Mouse (Mus musculus): ENCODE measurements around the gene Socs7. TPM values are rescaled to one million over a fixed set of nuclear protein-coding genes. Genes with fewer than 3 reads are reported as not detected.

Gene Socs7
- polyA plus RNA-seq, 1 experiment from 2014 or later, result 6.2 TPM

- Histone ChIP-seq H3K36me3 (ENCODE audit: inconsistent target) (no peaks in the 10 kb centered on the region), H3K27ac (no peak overlapping the region), H3K4me3 (ENCODE audit: inconsistent target) (no peak overlapping the region), H3K79me2 (ENCODE audit: inconsistent target) (peaks cover 4% of the 10 kb centered on the region; the same call in 1 of the 2 replicates)
- 63% methylated on average over 8 of the region's 8 CpGs for WGBS (ENCODE audit: missing documents)
These were observed 67.3 kb downstream of the Socs7 start for GRCm38 (mm10) chr11:97429615-97430014.

- no peak overlapping the region for H3K4me3 ChIP-seq (ENCODE audit: inconsistent target)
- H3K36me3 ChIP-seq (ENCODE audit: inconsistent target), result no peaks in the 10 kb centered on the region
- peaks cover 13% of the 10 kb centered on the region for H3K79me2 ChIP-seq (ENCODE audit: inconsistent target)
- no peak overlapping the region for H3K27ac ChIP-seq
- 22% methylated on average over 3 of the region's 3 CpGs for WGBS (ENCODE audit: missing documents)
These were observed 69.7 kb downstream of the Socs7 start for GRCm38 (mm10) chr11:97432015-97432414.

GRCm38 (mm10) chr11:97432983-97433539 lies 70.7 kb downstream of the Socs7 start:
- H3K79me2 ChIP-seq (ENCODE audit: inconsistent target), result peaks cover 21% of the 10 kb centered on the region
- H3K4me3 ChIP-seq (ENCODE audit: inconsistent target), result no peak overlapping the region
- peak overlapping the region; percentile 97 for H3K27ac ChIP-seq
- 40% methylated on average over 8 of the region's 8 CpGs for WGBS (ENCODE audit: missing documents)
- no peaks in the 10 kb centered on the region for H3K36me3 ChIP-seq (ENCODE audit: inconsistent target)

GRCm38 (mm10) chr11:97434121-97434520 lies 71.8 kb downstream of the Socs7 start:
- Histone ChIP-seq H3K4me3 (ENCODE audit: inconsistent target) (peak overlapping the region; percentile 51; the same call in 1 of the 2 replicates), H3K79me2 (ENCODE audit: inconsistent target) (peaks cover 21% of the 10 kb centered on the region), H3K27ac (peak overlapping the region; percentile 97), H3K36me3 (ENCODE audit: inconsistent target) (no peaks in the 10 kb centered on the region)
- 98% methylated on average over 6 of the region's 8 CpGs for WGBS (ENCODE audit: missing documents)

- under 1% methylated on average over 15 of the region's 15 CpGs for WGBS (ENCODE audit: missing documents)
- H3K36me3 ChIP-seq (ENCODE audit: inconsistent target), result no peaks in the 10 kb centered on the region
- H3K79me2 ChIP-seq (ENCODE audit: inconsistent target), result peaks cover 21% of the 10 kb centered on the region
- H3K4me3 ChIP-seq (ENCODE audit: inconsistent target), result peak overlapping the region; percentile 51
- H3K27ac ChIP-seq, result peak overlapping the region; percentile 97
These were observed 72.5 kb downstream of the Socs7 start for GRCm38 (mm10) chr11:97434704-97435454.

GRCm38 (mm10) chr11:97435808-97436491 lies 73.6 kb downstream of the Socs7 start:
- H3K4me3 ChIP-seq (ENCODE audit: inconsistent target), result peak overlapping the region; percentile 51
- peaks cover 25% of the 10 kb centered on the region for H3K79me2 ChIP-seq (ENCODE audit: inconsistent target)
- H3K36me3 ChIP-seq (ENCODE audit: inconsistent target), result no peaks in the 10 kb centered on the region
- 6% methylated on average over 13 of the region's 13 CpGs for WGBS (ENCODE audit: missing documents)
- H3K27ac ChIP-seq, result peak overlapping the region; percentile 97

GRCm38 (mm10) chr11:97437745-97438144 lies 75.4 kb downstream of the Socs7 start:
- Histone ChIP-seq H3K27ac (peak overlapping the region; percentile 97), H3K79me2 (ENCODE audit: inconsistent target) (peaks cover 43% of the 10 kb centered on the region), H3K36me3 (ENCODE audit: inconsistent target) (no peaks in the 10 kb centered on the region), H3K4me3 (ENCODE audit: inconsistent target) (no peak overlapping the region)
- 58% methylated on average over 5 of the region's 5 CpGs for WGBS (ENCODE audit: missing documents)

GRCm38 (mm10) chr11:97438868-97439267 lies 76.5 kb downstream of the Socs7 start:
- peak overlapping the region; percentile 97 for H3K27ac ChIP-seq
- WGBS (ENCODE audit: missing documents), result 32% methylated on average over 9 of the region's 9 CpGs
- peaks cover 45% of the 10 kb centered on the region for H3K79me2 ChIP-seq (ENCODE audit: inconsistent target)
- no peak overlapping the region for H3K4me3 ChIP-seq (ENCODE audit: inconsistent target)
- H3K36me3 ChIP-seq (ENCODE audit: inconsistent target), result no peaks in the 10 kb centered on the region

- H3K27ac ChIP-seq, result 0 out of 2 replicates have a peak overlapping the region, but pooled peaks have one; percentile 97
- 5% methylated on average over 35 of the region's 37 CpGs for WGBS (ENCODE audit: missing documents)
- H3K36me3 ChIP-seq (ENCODE audit: inconsistent target), result peaks cover 4% of the 10 kb centered on the region; the same call in 1 of the 2 replicates
- no peak overlapping the region for H3K4me3 ChIP-seq (ENCODE audit: inconsistent target)
- H3K79me2 ChIP-seq (ENCODE audit: inconsistent target), result peaks cover 45% of the 10 kb centered on the region
These were observed 77.6 kb downstream of the Socs7 start for GRCm38 (mm10) chr11:97439935-97440334.

GRCm38 (mm10) chr11:97440441-97440881 lies 78.1 kb downstream of the Socs7 start:
- H3K79me2 ChIP-seq (ENCODE audit: inconsistent target), result peaks cover 45% of the 10 kb centered on the region
- H3K36me3 ChIP-seq (ENCODE audit: inconsistent target), result peaks cover 9% of the 10 kb centered on the region; the same call in 1 of the 2 replicates
- 5% methylated on average over 34 of the region's 34 CpGs for WGBS (ENCODE audit: missing documents)
- H3K27ac ChIP-seq, result no peak overlapping the region
- peak overlapping the region; percentile 25 for H3K4me3 ChIP-seq (ENCODE audit: inconsistent target)

- Histone ChIP-seq H3K79me2 (ENCODE audit: inconsistent target) (peaks cover 45% of the 10 kb centered on the region), H3K36me3 (ENCODE audit: inconsistent target) (peaks cover 16% of the 10 kb centered on the region; the same call in 1 of the 2 replicates), H3K27ac (no peak overlapping the region), H3K4me3 (ENCODE audit: inconsistent target) (peak overlapping the region; percentile 25)
- 34% methylated on average over 15 of the region's 15 CpGs for WGBS (ENCODE audit: missing documents)
These were observed 78.8 kb downstream of the Socs7 start for GRCm38 (mm10) chr11:97441036-97441657.

GRCm38 (mm10) chr11:97441658-97442125 lies 79.3 kb downstream of the Socs7 start:
- WGBS (ENCODE audit: missing documents), result 65% methylated on average over 3 of the region's 3 CpGs
- H3K27ac ChIP-seq, result no peak overlapping the region

GRCm38 (mm10) chr11:97442891-97443675 lies 80.7 kb downstream of the Socs7 start:
- 81% methylated on average over 9 of the region's 11 CpGs for WGBS (ENCODE audit: missing documents)
- Histone ChIP-seq H3K79me2 (ENCODE audit: inconsistent target) (peaks cover 29% of the 10 kb centered on the region; the same call in 1 of the 2 replicates), H3K4me3 (ENCODE audit: inconsistent target) (no peak overlapping the region), H3K27ac (no peak overlapping the region), H3K36me3 (ENCODE audit: inconsistent target) (peaks cover 22% of the 10 kb centered on the region; the same call in 1 of the 2 replicates)

More at GRCm38 (mm10) chr11:97441658-97442125, 79.3 kb downstream of the Socs7 start:
- H3K4me3 ChIP-seq (ENCODE audit: inconsistent target), result no peak overlapping the region
- H3K36me3 ChIP-seq (ENCODE audit: inconsistent target), result peaks cover 19% of the 10 kb centered on the region; the same call in 1 of the 2 replicates
- H3K79me2 ChIP-seq (ENCODE audit: inconsistent target), result peaks cover 40% of the 10 kb centered on the region
